Mouse (Mus musculus) embryonic facial prominence, embryonic 10.5 days (tissue): ENCODE data around the gene Fam129a. TPM values are rescaled to one million over a fixed set of nuclear protein-coding genes. Genes with fewer than 3 reads are reported as not detected.

Source experiments
- DNase-seq: peaks from one replicate; pipeline ENCODE4 v3.0.0-alpha.2; 2017; ENCODE audit warnings: low spot score
- H3K27ac ChIP-seq: fragments of 300-500 bp; sonication (generic); replicated peaks from 2 replicates; pipeline ENCODE4 v1.5.1; 2016; ENCODE audit warnings: mild to moderate bottlenecking
- H3K27me3 ChIP-seq: fragments of 300-500 bp; sonication (generic); replicated peaks from 2 replicates; pipeline ENCODE4 v1.6.1; 2016; ENCODE audit warnings: low read depth, mild to moderate bottlenecking; ENCODE audit not compliant: poor library complexity, severe bottlenecking
- H3K36me3 ChIP-seq: fragments of 300-500 bp; sonication (generic); replicated peaks from 2 replicates; pipeline ENCODE4 v1.6.1; 2016; ENCODE audit warnings: mild to moderate bottlenecking, moderate library complexity
- H3K4me1 ChIP-seq: fragments of 300-500 bp; sonication (generic); 2 replicates; pipeline ENCODE4 v1.6.1; 2016
- H3K4me3 ChIP-seq: fragments of 300-500 bp; sonication (generic); 2 replicates; pipeline ENCODE4 v1.5.1; 2016; ENCODE audit warnings: mild to moderate bottlenecking, moderate library complexity
- H3K9me3 ChIP-seq: fragments of 300-500 bp; sonication (generic); 2 replicates; pipeline ENCODE4 v1.6.1; 2016; ENCODE audit warnings: mild to moderate bottlenecking
- WGBS: fragments of 180-500 bp; shearing (Covaris S2); methylation state at CpG from one replicate; pipeline ENCODE4 v1.1.7; 2016; 5-methylcytosine and 5-hydroxymethylcytosine counted together
- polyA plus RNA-seq: library from polyadenylated mRNA; unstranded; fragments of >200 nt; fragmentation: Nextera tagmentation; extraction: Ambion mirVana; gene quantifications from 2 replicates; pipeline ENCODE4 v1.2.1, GENCODE M21; 2016

Gene Fam129a
- polyA plus RNA-seq, 1 experiment from 2014 or later: 1.00 TPM

GRCm38 (mm10) chr1:151664837-151665431, 93.9 kb downstream of the Fam129a start:
- no peaks in the 10 kb centered on the region for H3K4me1 ChIP-seq

GRCm38 (mm10) chr1:151667351-151668074, 96.5 kb downstream of the Fam129a start:
- 90% methylated on average over 10 of the region's 10 CpGs for WGBS
- Histone ChIP-seq H3K9me3 (no peaks in the 10 kb centered on the region), H3K36me3 (no peaks in the 10 kb centered on the region), H3K4me1 (no peaks in the 10 kb centered on the region), H3K27me3 (no peaks in the 10 kb centered on the region), H3K4me3 (no peak overlapping the region), H3K27ac (no peak overlapping the region)
- DNase-seq: no peak

More at GRCm38 (mm10) chr1:151664837-151665431, 93.9 kb downstream of the Fam129a start:
- no peaks in the 10 kb centered on the region for H3K9me3 ChIP-seq
- no peaks in the 10 kb centered on the region for H3K27me3 ChIP-seq
- H3K27ac ChIP-seq: no peak overlapping the region
- WGBS: 67% methylated on average over 7 of the region's 7 CpGs
- no peak for DNase-seq
- H3K4me3 ChIP-seq: no peak overlapping the region
- no peaks in the 10 kb centered on the region for H3K36me3 ChIP-seq

- 92% methylated on average over 9 of the region's 9 CpGs for WGBS
- Histone ChIP-seq H3K4me3 (no peak overlapping the region), H3K27ac (no peak overlapping the region), H3K27me3 (no peaks in the 10 kb centered on the region), H3K4me1 (no peaks in the 10 kb centered on the region), H3K9me3 (no peaks in the 10 kb centered on the region), H3K36me3 (no peaks in the 10 kb centered on the region)
- DNase-seq: no peak
Measured at GRCm38 (mm10) chr1:151670006-151670591, 99.1 kb downstream of the Fam129a start.

GRCm38 (mm10) chr1:151675684-151676083, 104.7 kb downstream of the Fam129a start:
- peaks cover 22% of the 10 kb centered on the region for H3K4me1 ChIP-seq
- no peak overlapping the region for H3K27ac ChIP-seq
- no peak overlapping the region for H3K4me3 ChIP-seq
- no peak for DNase-seq
- WGBS: 57% methylated on average over 5 of the region's 5 CpGs
- no peaks in the 10 kb centered on the region for H3K9me3 ChIP-seq
- no peaks in the 10 kb centered on the region for H3K36me3 ChIP-seq
- no peaks in the 10 kb centered on the region for H3K27me3 ChIP-seq

GRCm38 (mm10) chr1:151677185-151677809, 106.3 kb downstream of the Fam129a start:
- no peaks in the 10 kb centered on the region for H3K27me3 ChIP-seq
- no peak for DNase-seq
- H3K9me3 ChIP-seq: no peaks in the 10 kb centered on the region
- no peak overlapping the region; the same call in 1 of the 2 replicates for H3K27ac ChIP-seq
- peaks cover 22% of the 10 kb centered on the region for H3K4me1 ChIP-seq
- no peak overlapping the region for H3K4me3 ChIP-seq
- WGBS: 31% methylated on average over 3 of the region's 4 CpGs
- H3K36me3 ChIP-seq: no peaks in the 10 kb centered on the region

GRCm38 (mm10) chr1:151677975-151678374, 107.0 kb downstream of the Fam129a start:
- WGBS: 77% methylated on average over 4 of the region's 4 CpGs
- no peaks in the 10 kb centered on the region for H3K36me3 ChIP-seq
- H3K4me1 ChIP-seq: peaks cover 22% of the 10 kb centered on the region
- no peak overlapping the region for H3K27ac ChIP-seq
- no peaks in the 10 kb centered on the region for H3K9me3 ChIP-seq
- H3K4me3 ChIP-seq: no peak overlapping the region
- no peak for DNase-seq
- H3K27me3 ChIP-seq: no peaks in the 10 kb centered on the region

- DNase-seq: no peak
- Histone ChIP-seq H3K9me3 (no peaks in the 10 kb centered on the region), H3K36me3 (no peaks in the 10 kb centered on the region), H3K4me1 (peaks cover 22% of the 10 kb centered on the region), H3K27me3 (no peaks in the 10 kb centered on the region), H3K27ac (no peak overlapping the region), H3K4me3 (no peak overlapping the region)
- 89% methylated on average over 7 of the region's 7 CpGs for WGBS
Measured at GRCm38 (mm10) chr1:151679153-151679552, 108.2 kb downstream of the Fam129a start.

- no peak for DNase-seq
- Histone ChIP-seq H3K9me3 (no peaks in the 10 kb centered on the region), H3K27ac (0 out of 2 replicates have a peak overlapping the region, but pooled peaks have one; percentile 2), H3K27me3 (no peaks in the 10 kb centered on the region), H3K36me3 (no peaks in the 10 kb centered on the region), H3K4me3 (no peak overlapping the region), H3K4me1 (peaks cover 25% of the 10 kb centered on the region)
- 82% methylated on average over 4 of the region's 4 CpGs for WGBS
Measured at GRCm38 (mm10) chr1:151679883-151680613, 109.1 kb downstream of the Fam129a start.

- H3K36me3 ChIP-seq: no peaks in the 10 kb centered on the region
- H3K9me3 ChIP-seq: no peaks in the 10 kb centered on the region
- WGBS: 89% methylated on average over 3 of the region's 3 CpGs
- peaks cover 28% of the 10 kb centered on the region for H3K4me1 ChIP-seq
- H3K4me3 ChIP-seq: no peak overlapping the region
- no peak for DNase-seq
- H3K27me3 ChIP-seq: no peaks in the 10 kb centered on the region
- no peak overlapping the region for H3K27ac ChIP-seq
Measured at GRCm38 (mm10) chr1:151680971-151681370, 110.0 kb downstream of the Fam129a start.

GRCm38 (mm10) chr1:151682896-151683295, 111.9 kb downstream of the Fam129a start:
- WGBS: 91% methylated on average over 6 of the region's 6 CpGs
- peaks cover 22% of the 10 kb centered on the region for H3K4me1 ChIP-seq
- no peaks in the 10 kb centered on the region for H3K27me3 ChIP-seq
- no peaks in the 10 kb centered on the region for H3K9me3 ChIP-seq
- no peak overlapping the region for H3K4me3 ChIP-seq
- H3K27ac ChIP-seq: no peak overlapping the region
- no peaks in the 10 kb centered on the region for H3K36me3 ChIP-seq
- no peak for DNase-seq

- H3K27ac ChIP-seq: no peak overlapping the region
- no peaks in the 10 kb centered on the region for H3K36me3 ChIP-seq
- H3K9me3 ChIP-seq: no peaks in the 10 kb centered on the region
- no peaks in the 10 kb centered on the region for H3K27me3 ChIP-seq
- peaks cover 22% of the 10 kb centered on the region for H3K4me1 ChIP-seq
- no peak for DNase-seq
- 78% methylated on average over 7 of the region's 7 CpGs for WGBS
- H3K4me3 ChIP-seq: no peak overlapping the region
Measured at GRCm38 (mm10) chr1:151684451-151684892, 113.5 kb downstream of the Fam129a start.

- no peaks in the 10 kb centered on the region for H3K36me3 ChIP-seq
- no peaks in the 10 kb centered on the region for H3K27me3 ChIP-seq
- no peak overlapping the region for H3K4me3 ChIP-seq
- no peaks in the 10 kb centered on the region for H3K9me3 ChIP-seq
- 0 out of 2 replicates have a peak overlapping the region, but pooled peaks have one; percentile 19 for H3K27ac ChIP-seq
- DNase-seq: no peak
- WGBS: 75% methylated on average over 5 of the region's 5 CpGs
- H3K4me1 ChIP-seq: peaks cover 22% of the 10 kb centered on the region
Measured at GRCm38 (mm10) chr1:151684978-151685377, 114.0 kb downstream of the Fam129a start.
